Mouse (Mus musculus): ENCODE results near the gene Tspan9. TPM values are rescaled to one million over a fixed set of nuclear protein-coding genes. Genes with fewer than 3 reads are reported as not detected.

The Tspan9 gene
- polyA plus RNA-seq, 1 experiment from 2014 or later = 130 TPM

- ATAC-seq (replicated peaks; ENCODE audit: insufficient number of reproducible peaks, low FRiP score, low TSS enrichment) = no peak
- Histone ChIP-seq H3K4me2 (peak overlapping the region; percentile 98), H3K27ac (ENCODE audit: low read depth, low read length) (peak overlapping the region; percentile 50), H3K4me1 (ENCODE audit: control insufficient read depth, insufficient read depth, low read length) (peaks cover 52% of the 10 kb centered on the region), H3K36me3 (ENCODE audit: control insufficient read depth, insufficient read depth, low read length) (no peaks in the 10 kb centered on the region), H3K9me3 (replicated peaks; ENCODE audit: control insufficient read depth, low read length) (no peaks in the 10 kb centered on the region), H3K9ac (ENCODE audit: low read depth, low read length) (peak overlapping the region; percentile 83), H3K4me3 (ENCODE audit: low read depth, low read length) (peak overlapping the region; percentile 62), H3K27me3 (ENCODE audit: control insufficient read depth, insufficient read depth, low read length) (no peaks in the 10 kb centered on the region)
- WGBS (ENCODE audit: insufficient replicate concordance) = 19% methylated on average over 16 of the region's 16 CpGs
These were observed 110.9 kb downstream of the Tspan9 start for GRCm38 (mm10) chr6:128032252-128033171.

GRCm38 (mm10) chr6:128031584-128031983, 111.8 kb downstream of the Tspan9 start:
- H3K4me2 ChIP-seq = no peak overlapping the region

GRCm38 (mm10) chr6:128031096-128031495, 112.3 kb downstream of the Tspan9 start:
- H3K27ac ChIP-seq (ENCODE audit: low read depth, low read length) = no peak overlapping the region
- H3K27me3 ChIP-seq (ENCODE audit: control insufficient read depth, insufficient read depth, low read length) = no peaks in the 10 kb centered on the region
- WGBS (ENCODE audit: insufficient replicate concordance) = 70% methylated on average over 4 of the region's 4 CpGs
- no peaks in the 10 kb centered on the region for H3K36me3 ChIP-seq (ENCODE audit: control insufficient read depth, insufficient read depth, low read length)
- ATAC-seq (replicated peaks; ENCODE audit: insufficient number of reproducible peaks, low FRiP score, low TSS enrichment) = no peak
- H3K4me3 ChIP-seq (ENCODE audit: low read depth, low read length) = no peak overlapping the region
- peaks cover 40% of the 10 kb centered on the region for H3K4me1 ChIP-seq (ENCODE audit: control insufficient read depth, insufficient read depth, low read length)
- no peak overlapping the region for H3K4me2 ChIP-seq
- no peak overlapping the region for H3K9ac ChIP-seq (ENCODE audit: low read depth, low read length)
- no peaks in the 10 kb centered on the region for H3K9me3 ChIP-seq (replicated peaks; ENCODE audit: control insufficient read depth, low read length)

More at GRCm38 (mm10) chr6:128031584-128031983, 111.8 kb downstream of the Tspan9 start:
- no peak for ATAC-seq (replicated peaks; ENCODE audit: insufficient number of reproducible peaks, low FRiP score, low TSS enrichment)
- Histone ChIP-seq H3K36me3 (ENCODE audit: control insufficient read depth, insufficient read depth, low read length) (no peaks in the 10 kb centered on the region), H3K9me3 (replicated peaks; ENCODE audit: control insufficient read depth, low read length) (no peaks in the 10 kb centered on the region), H3K9ac (ENCODE audit: low read depth, low read length) (no peak overlapping the region), H3K4me3 (ENCODE audit: low read depth, low read length) (no peak overlapping the region), H3K4me1 (ENCODE audit: control insufficient read depth, insufficient read depth, low read length) (peaks cover 45% of the 10 kb centered on the region), H3K27ac (ENCODE audit: low read depth, low read length) (no peak overlapping the region), H3K27me3 (ENCODE audit: control insufficient read depth, insufficient read depth, low read length) (no peaks in the 10 kb centered on the region)
- WGBS (ENCODE audit: insufficient replicate concordance) = 63% methylated on average over 2 of the region's 2 CpGs

- Histone ChIP-seq H3K27ac (ENCODE audit: low read depth, low read length) (no peak overlapping the region), H3K27me3 (ENCODE audit: control insufficient read depth, insufficient read depth, low read length) (no peaks in the 10 kb centered on the region), H3K4me3 (ENCODE audit: low read depth, low read length) (no peak overlapping the region), H3K36me3 (ENCODE audit: control insufficient read depth, insufficient read depth, low read length) (no peaks in the 10 kb centered on the region), H3K4me1 (ENCODE audit: control insufficient read depth, insufficient read depth, low read length) (peaks cover 34% of the 10 kb centered on the region), H3K9me3 (replicated peaks; ENCODE audit: control insufficient read depth, low read length) (no peaks in the 10 kb centered on the region), H3K9ac (ENCODE audit: low read depth, low read length) (no peak overlapping the region), H3K4me2 (no peak overlapping the region)
- WGBS (ENCODE audit: insufficient replicate concordance) = 78% methylated on average over 6 of the region's 6 CpGs
- no peak for ATAC-seq (replicated peaks; ENCODE audit: insufficient number of reproducible peaks, low FRiP score, low TSS enrichment)
These were observed 112.9 kb downstream of the Tspan9 start for GRCm38 (mm10) chr6:128030475-128030874.

GRCm38 (mm10) chr6:128029517-128030348, 113.7 kb downstream of the Tspan9 start:
- no peaks in the 10 kb centered on the region for H3K27me3 ChIP-seq (ENCODE audit: control insufficient read depth, insufficient read depth, low read length)
- no peak for ATAC-seq (replicated peaks; ENCODE audit: insufficient number of reproducible peaks, low FRiP score, low TSS enrichment)
- H3K36me3 ChIP-seq (ENCODE audit: control insufficient read depth, insufficient read depth, low read length) = no peaks in the 10 kb centered on the region
- no peak overlapping the region for H3K9ac ChIP-seq (ENCODE audit: low read depth, low read length)
- H3K4me1 ChIP-seq (ENCODE audit: control insufficient read depth, insufficient read depth, low read length) = peaks cover 36% of the 10 kb centered on the region
- H3K4me2 ChIP-seq = no peak overlapping the region
- no peak overlapping the region for H3K4me3 ChIP-seq (ENCODE audit: low read depth, low read length)
- no peaks in the 10 kb centered on the region for H3K9me3 ChIP-seq (replicated peaks; ENCODE audit: control insufficient read depth, low read length)
- H3K27ac ChIP-seq (ENCODE audit: low read depth, low read length) = no peak overlapping the region
- 85% methylated on average over 9 of the region's 9 CpGs for WGBS (ENCODE audit: insufficient replicate concordance)

GRCm38 (mm10) chr6:128028116-128028940, 115.1 kb downstream of the Tspan9 start:
- Histone ChIP-seq H3K4me1 (ENCODE audit: control insufficient read depth, insufficient read depth, low read length) (peaks cover 32% of the 10 kb centered on the region), H3K9ac (ENCODE audit: low read depth, low read length) (no peak overlapping the region), H3K4me2 (no peak overlapping the region), H3K27me3 (ENCODE audit: control insufficient read depth, insufficient read depth, low read length) (no peaks in the 10 kb centered on the region), H3K36me3 (ENCODE audit: control insufficient read depth, insufficient read depth, low read length) (no peaks in the 10 kb centered on the region), H3K9me3 (replicated peaks; ENCODE audit: control insufficient read depth, low read length) (no peaks in the 10 kb centered on the region), H3K4me3 (ENCODE audit: low read depth, low read length) (no peak overlapping the region), H3K27ac (ENCODE audit: low read depth, low read length) (no peak overlapping the region)
- 29% methylated on average over 10 of the region's 10 CpGs for WGBS (ENCODE audit: insufficient replicate concordance)
- no peak for ATAC-seq (replicated peaks; ENCODE audit: insufficient number of reproducible peaks, low FRiP score, low TSS enrichment)

GRCm38 (mm10) chr6:128025997-128026396, 117.4 kb downstream of the Tspan9 start:
- H3K36me3 ChIP-seq (ENCODE audit: control insufficient read depth, insufficient read depth, low read length) = no peaks in the 10 kb centered on the region
- H3K9me3 ChIP-seq (replicated peaks; ENCODE audit: control insufficient read depth, low read length) = no peaks in the 10 kb centered on the region
- WGBS (ENCODE audit: insufficient replicate concordance) = 84% methylated on average over 8 of the region's 8 CpGs
- no peak overlapping the region for H3K9ac ChIP-seq (ENCODE audit: low read depth, low read length)
- H3K4me2 ChIP-seq = no peak overlapping the region
- no peak for ATAC-seq (replicated peaks; ENCODE audit: insufficient number of reproducible peaks, low FRiP score, low TSS enrichment)
- no peak overlapping the region for H3K27ac ChIP-seq (ENCODE audit: low read depth, low read length)
- no peaks in the 10 kb centered on the region for H3K27me3 ChIP-seq (ENCODE audit: control insufficient read depth, insufficient read depth, low read length)
- H3K4me3 ChIP-seq (ENCODE audit: low read depth, low read length) = no peak overlapping the region
- peaks cover 43% of the 10 kb centered on the region for H3K4me1 ChIP-seq (ENCODE audit: control insufficient read depth, insufficient read depth, low read length)

- peaks cover 47% of the 10 kb centered on the region for H3K4me1 ChIP-seq (ENCODE audit: control insufficient read depth, insufficient read depth, low read length)
- H3K4me3 ChIP-seq (ENCODE audit: low read depth, low read length) = no peak overlapping the region
- H3K27me3 ChIP-seq (ENCODE audit: control insufficient read depth, insufficient read depth, low read length) = no peaks in the 10 kb centered on the region
- no peaks in the 10 kb centered on the region for H3K9me3 ChIP-seq (replicated peaks; ENCODE audit: control insufficient read depth, low read length)
- 75% methylated on average over 13 of the region's 13 CpGs for WGBS (ENCODE audit: insufficient replicate concordance)
- H3K27ac ChIP-seq (ENCODE audit: low read depth, low read length) = no peak overlapping the region
- no peak overlapping the region for H3K4me2 ChIP-seq
- no peak for ATAC-seq (replicated peaks; ENCODE audit: insufficient number of reproducible peaks, low FRiP score, low TSS enrichment)
- H3K9ac ChIP-seq (ENCODE audit: low read depth, low read length) = no peak overlapping the region
- no peaks in the 10 kb centered on the region for H3K36me3 ChIP-seq (ENCODE audit: control insufficient read depth, insufficient read depth, low read length)
These were observed 117.8 kb downstream of the Tspan9 start for GRCm38 (mm10) chr6:128025581-128025980.
